Mouse (Mus musculus): ENCODE data around the gene Orc3.

DNA sequence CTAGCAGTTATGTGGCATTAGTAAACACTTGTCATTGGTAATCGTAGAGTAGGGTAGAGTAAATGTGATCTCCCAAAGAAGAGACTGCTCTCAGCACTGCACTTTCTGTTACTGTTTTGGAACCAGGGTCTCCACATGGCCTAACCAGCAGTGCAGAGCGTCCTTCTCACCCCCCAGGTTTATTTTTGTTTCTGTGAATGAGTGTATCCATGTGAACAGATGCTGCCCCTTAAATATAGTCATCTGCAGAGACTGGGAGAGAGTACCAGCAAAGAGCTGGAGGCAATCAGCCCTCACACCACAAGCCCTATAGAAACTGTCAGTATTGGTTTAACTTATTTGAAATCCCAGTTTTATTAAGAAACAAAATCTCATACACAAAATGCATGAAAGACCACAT is 41.9 kb downstream of the Orc3 start:
- TF ChIP-seq POLR2A (IDR thresholded peaks at IDR 0.05; ENCODE audit: borderline replicate concordance, insufficient read depth, low read length) (no peak), CTCF (IDR thresholded peaks at IDR 0.05; ENCODE audit: borderline replicate concordance, insufficient read depth, low read depth, low read length) (no peak)
